Mouse (Mus musculus) liver, embryonic 11.5 days (tissue): ENCODE measurements at regions not wholly inside any gene's neighbourhood (a gene's known extent, or its start where the extent isn't known, plus 50 kb on each side); places are given as distances from the start of the nearest gene placed in this dataset.
A peak's percentile ranks its signal among the peaks of the same experiment; 100 is the strongest.

Experiments
- ATAC-seq: fragments of 200-750 bp; cut with Nextera tagmentation; replicated peaks from 2 replicates; pipeline ENCODE4 v1.8.0; 2017; ENCODE audit warnings: moderate number of reproducible peaks, mild to moderate bottlenecking, moderate TSS enrichment, moderate library complexity; ENCODE audit not compliant: low FRiP score
- DNase-seq: peaks from one replicate; pipeline ENCODE4 v3.0.0-alpha.2; 2017; ENCODE audit warnings: low spot score
- H3K27ac ChIP-seq: fragments of 300-500 bp; sonication (generic); 2 replicates; pipeline ENCODE4 v1.5.1; 2014; ENCODE audit warnings: mild to moderate bottlenecking, low read depth, low read length, control low read depth
- H3K27me3 ChIP-seq: fragments of 300-500 bp; sonication (generic); replicated peaks from 2 replicates; pipeline ENCODE4 v1.6.1; 2014; ENCODE audit warnings: low read length, mixed read lengths; ENCODE audit not compliant: control insufficient read depth, insufficient read depth
- H3K36me3 ChIP-seq: fragments of 300-500 bp; sonication (generic); 2 replicates; pipeline ENCODE4 v1.6.1; 2014; ENCODE audit warnings: mild to moderate bottlenecking, low read length, moderate library complexity, mixed read lengths; ENCODE audit not compliant: control insufficient read depth, insufficient read depth
- H3K4me1 ChIP-seq: fragments of 300-500 bp; sonication (generic); replicated peaks from 2 replicates; pipeline ENCODE4 v1.6.1; 2014; ENCODE audit warnings: low read length, mixed read lengths; ENCODE audit not compliant: control insufficient read depth, insufficient read depth
- H3K4me2 ChIP-seq: fragments of 300-500 bp; sonication (generic); 2 replicates; pipeline ENCODE4 v1.6.1; 2014; ENCODE audit warnings: mild to moderate bottlenecking, control low read depth, moderate library complexity
- H3K4me3 ChIP-seq: fragments of 300-500 bp; sonication (generic); 2 replicates; pipeline ENCODE4 v1.5.1; 2014; ENCODE audit warnings: low read depth, low read length, control low read depth
- H3K9ac ChIP-seq: fragments of 300-500 bp; sonication (generic); 2 replicates; pipeline ENCODE4 v1.6.1; 2014; ENCODE audit warnings: low read depth, low read length, control low read depth
- H3K9me3 ChIP-seq: fragments of 300-500 bp; sonication (generic); 2 replicates; pipeline ENCODE4 v1.6.1; 2016; ENCODE audit warnings: low read length, inconsistent platforms, mixed read lengths; ENCODE audit not compliant: control insufficient read depth
- WGBS: fragments of 180-500 bp; shearing (Covaris S2); extraction: QIAGEN DNeasy Blood & Tissue Kit; methylation state at CpG from one replicate; pipeline ENCODE4 v1.1.7; 2014; 5-methylcytosine and 5-hydroxymethylcytosine counted together

DNA sequence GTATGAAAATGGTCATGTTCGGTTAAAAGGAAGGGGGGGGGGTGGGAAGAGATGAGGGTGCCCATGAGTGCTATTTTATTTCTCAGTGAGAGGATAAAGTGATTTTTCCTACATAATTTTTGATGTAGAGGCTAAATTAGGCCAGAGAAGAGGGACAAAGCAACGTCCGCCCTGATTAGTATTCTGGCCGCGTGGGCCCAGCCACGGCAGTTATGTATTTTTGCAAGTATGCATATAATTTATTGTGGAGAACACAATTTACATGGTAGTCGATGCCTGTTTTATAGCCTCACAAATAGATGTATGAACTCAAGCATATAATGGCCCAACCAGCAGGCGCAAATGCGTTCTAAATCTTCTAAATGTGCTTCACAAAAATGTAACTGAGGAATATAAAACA, 132.8 kb downstream of the Mrm1 start:
- WGBS, result 86% methylated on average over 9 of the region's 9 CpGs
- Histone ChIP-seq H3K9ac (no peak overlapping the region), H3K36me3 (no peaks in the 10 kb centered on the region), H3K4me1 (no peaks in the 10 kb centered on the region), H3K9me3 (no peaks in the 10 kb centered on the region), H3K4me2 (no peak overlapping the region), H3K27me3 (no peaks in the 10 kb centered on the region), H3K27ac (no peak overlapping the region), H3K4me3 (no peak overlapping the region)
- no peak for ATAC-seq
- DNase-seq, result no peak

DNA sequence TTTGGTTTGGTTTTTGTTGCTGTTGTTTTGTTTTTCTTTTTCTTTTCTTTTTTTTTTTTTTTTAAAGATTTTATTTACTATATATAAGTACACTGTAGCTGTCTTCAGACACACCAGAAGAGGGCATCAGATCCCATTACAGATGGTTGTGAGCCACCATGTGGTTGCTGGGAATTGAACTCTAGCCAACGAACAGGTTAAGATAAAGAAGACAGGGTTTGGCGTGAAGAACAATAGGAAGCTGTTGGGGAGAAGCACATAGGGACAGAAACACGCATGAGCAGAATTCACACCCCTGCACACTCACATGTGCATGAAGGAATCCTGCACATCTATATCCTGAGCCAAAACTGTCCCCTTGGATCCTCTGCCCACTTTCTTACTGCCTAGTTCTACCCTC, 135.0 kb downstream of the Mrm1 start:
- Histone ChIP-seq H3K9me3 (no peaks in the 10 kb centered on the region), H3K9ac (no peak overlapping the region), H3K4me2 (no peak overlapping the region), H3K4me1 (no peaks in the 10 kb centered on the region), H3K4me3 (no peak overlapping the region), H3K27ac (no peak overlapping the region), H3K36me3 (no peaks in the 10 kb centered on the region), H3K27me3 (no peaks in the 10 kb centered on the region)
- DNase-seq, result no peak
- WGBS, result 83% methylated on average over 3 of the region's 3 CpGs
- no peak for ATAC-seq

DNA sequence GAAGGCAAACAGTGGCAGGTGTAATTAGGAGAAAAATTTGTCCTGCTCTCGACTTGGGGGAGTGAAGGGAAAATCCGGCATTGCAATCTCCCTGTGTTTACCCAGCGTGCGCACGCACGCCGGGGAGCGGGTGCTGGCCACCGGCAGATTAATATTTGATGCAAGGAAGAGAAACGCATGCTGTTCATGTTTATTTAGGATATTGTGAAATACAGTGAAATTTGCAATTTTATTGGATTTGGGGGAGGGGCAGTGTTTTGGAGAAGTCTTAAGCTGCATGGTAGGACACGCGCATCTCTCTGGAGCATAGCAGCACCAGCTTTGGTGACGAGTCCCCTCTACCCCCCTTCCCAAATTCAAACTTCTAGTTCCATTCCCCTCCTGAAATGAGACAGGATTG, 136.4 kb downstream of the Mrm1 start:
- Histone ChIP-seq H3K9me3 (no peaks in the 10 kb centered on the region), H3K27me3 (0 out of 2 replicates have a peak, but pooled peaks cover 4% of the 10 kb centered on the region), H3K4me2 (no peak overlapping the region), H3K36me3 (no peaks in the 10 kb centered on the region), H3K4me1 (no peaks in the 10 kb centered on the region), H3K4me3 (no peak overlapping the region), H3K27ac (no peak overlapping the region), H3K9ac (no peak overlapping the region)
- WGBS, result 79% methylated on average over 13 of the region's 13 CpGs
- DNase-seq, result no peak
- no peak for ATAC-seq

- WGBS, result 42% methylated on average over 18 of the region's 18 CpGs
- H3K9ac ChIP-seq, result no peak overlapping the region
- no peak overlapping the region for H3K4me3 ChIP-seq
- no peak overlapping the region for H3K4me2 ChIP-seq
- no peak overlapping the region for H3K27ac ChIP-seq
- ATAC-seq (no peak), DNase-seq (no peak)
- H3K36me3 ChIP-seq, result no peaks in the 10 kb centered on the region
- no peaks in the 10 kb centered on the region for H3K9me3 ChIP-seq
- peaks cover 17% of the 10 kb centered on the region for H3K27me3 ChIP-seq
- H3K4me1 ChIP-seq, result no peaks in the 10 kb centered on the region
Observed at GRCm38 (mm10) chr11:84676377-84677078, 142.8 kb downstream of the Mrm1 start.

- H3K27me3 ChIP-seq, result peaks cover 13% of the 10 kb centered on the region
- no peak overlapping the region for H3K9ac ChIP-seq
- no peaks in the 10 kb centered on the region for H3K4me1 ChIP-seq
- H3K4me3 ChIP-seq, result no peak overlapping the region
- WGBS, result 55% methylated on average over 18 of the region's 18 CpGs
- no peaks in the 10 kb centered on the region for H3K9me3 ChIP-seq
- H3K36me3 ChIP-seq, result no peaks in the 10 kb centered on the region
- H3K4me2 ChIP-seq, result no peak overlapping the region
- no peak overlapping the region for H3K27ac ChIP-seq
- DNase-seq (no peak), ATAC-seq (no peak)
Observed at GRCm38 (mm10) chr11:84672841-84673473, 146.4 kb downstream of the Mrm1 start.

GRCm38 (mm10) chr11:84671585-84671984, 146.2 kb upstream of the Lhx1 start:
- 83% methylated on average over 6 of the region's 6 CpGs for WGBS
- no peak overlapping the region for H3K9ac ChIP-seq
- H3K36me3 ChIP-seq, result no peaks in the 10 kb centered on the region
- H3K4me1 ChIP-seq, result no peaks in the 10 kb centered on the region
- peaks cover 6% of the 10 kb centered on the region for H3K27me3 ChIP-seq
- H3K27ac ChIP-seq, result no peak overlapping the region
- ATAC-seq (no peak), DNase-seq (no peak)
- H3K4me2 ChIP-seq, result no peak overlapping the region
- H3K4me3 ChIP-seq, result no peak overlapping the region
- H3K9me3 ChIP-seq, result no peaks in the 10 kb centered on the region

- Histone ChIP-seq H3K27ac (no peak overlapping the region), H3K36me3 (no peaks in the 10 kb centered on the region), H3K4me1 (no peaks in the 10 kb centered on the region), H3K9me3 (no peaks in the 10 kb centered on the region), H3K4me3 (no peak overlapping the region), H3K9ac (no peak overlapping the region), H3K4me2 (no peak overlapping the region), H3K27me3 (no peaks in the 10 kb centered on the region)
- no peak for ATAC-seq
- 65% methylated on average over 4 of the region's 4 CpGs for WGBS
- DNase-seq, result no peak
Observed at GRCm38 (mm10) chr11:84667711-84668110, 142.4 kb upstream of the Lhx1 start.

DNA sequence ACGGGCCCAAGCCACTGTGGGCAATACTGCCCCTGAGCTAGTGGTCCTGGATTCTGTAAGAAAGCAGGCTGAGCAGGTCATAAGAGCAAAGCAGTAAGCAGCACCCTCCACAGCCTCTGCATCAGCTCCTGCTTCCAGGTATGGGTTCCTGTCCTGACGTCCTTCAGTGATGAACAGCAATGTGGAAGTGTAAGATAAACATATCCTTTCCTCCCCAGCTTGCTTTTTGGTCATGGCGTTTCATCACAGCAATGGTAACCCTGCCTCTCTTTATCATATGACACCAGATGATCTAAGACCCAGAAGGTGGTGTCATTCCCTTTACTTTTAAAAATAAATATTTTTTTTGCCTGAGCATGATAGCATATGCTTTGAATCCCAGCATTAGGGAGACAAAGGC, 138.9 kb upstream of the Lhx1 start:
- H3K27me3 ChIP-seq, result peaks cover 4% of the 10 kb centered on the region; the same call in 1 of the 2 replicates
- 39% methylated on average over 3 of the region's 3 CpGs for WGBS
- ATAC-seq, result no peak

DNA sequence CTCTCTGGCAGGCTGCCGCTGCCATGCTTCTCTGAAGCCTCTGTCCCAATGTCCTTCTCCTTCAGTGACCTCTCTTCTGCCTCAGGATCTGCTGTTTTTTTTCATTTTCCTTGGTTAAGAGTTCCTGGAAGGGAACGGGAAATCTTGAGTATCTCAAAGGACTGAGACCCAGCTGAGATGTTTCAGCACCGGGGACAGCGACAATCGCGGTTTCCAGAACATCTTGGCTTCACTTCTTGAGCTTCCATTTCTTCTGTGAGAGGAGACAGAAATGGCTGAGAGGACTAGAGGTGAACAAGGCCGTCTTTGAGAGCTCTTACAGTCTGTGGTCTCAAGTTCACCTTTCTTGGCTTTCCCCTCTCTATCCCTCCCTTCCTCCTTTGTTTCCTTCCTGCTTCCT, 136.6 kb upstream of the Lhx1 start:
- Histone ChIP-seq H3K4me2 (no peak overlapping the region), H3K27me3 (peaks cover 4% of the 10 kb centered on the region; the same call in 1 of the 2 replicates)
- no peak for ATAC-seq

More for the DNA sequence above, 138.9 kb upstream of the Lhx1 start:
- Histone ChIP-seq H3K4me2 (no peak overlapping the region), H3K4me3 (no peak overlapping the region), H3K9me3 (no peaks in the 10 kb centered on the region), H3K36me3 (no peaks in the 10 kb centered on the region), H3K4me1 (no peaks in the 10 kb centered on the region), H3K9ac (no peak overlapping the region), H3K27ac (no peak overlapping the region)
- no peak for DNase-seq

More for the DNA sequence above, 136.6 kb upstream of the Lhx1 start:
- H3K9ac ChIP-seq, result no peak overlapping the region
- peak; percentile 52 for DNase-seq
- no peaks in the 10 kb centered on the region for H3K4me1 ChIP-seq
- H3K4me3 ChIP-seq, result no peak overlapping the region
- no peak overlapping the region for H3K27ac ChIP-seq
- no peaks in the 10 kb centered on the region for H3K9me3 ChIP-seq
- no peaks in the 10 kb centered on the region for H3K36me3 ChIP-seq
- WGBS, result 12% methylated on average over 7 of the region's 7 CpGs
